Mouse (Mus musculus) left cerebral cortex, adult 9 months (tissue): ENCODE measurements around the gene Rap1a.

ENCODE experiments used
- DNase-seq, 2 experiments: peaks; one replicate each; pipeline ENCODE4 v3.0.0; 2022; ENCODE audit warnings: low spot score in 2 of 2

Rap1a gene

DNA sequence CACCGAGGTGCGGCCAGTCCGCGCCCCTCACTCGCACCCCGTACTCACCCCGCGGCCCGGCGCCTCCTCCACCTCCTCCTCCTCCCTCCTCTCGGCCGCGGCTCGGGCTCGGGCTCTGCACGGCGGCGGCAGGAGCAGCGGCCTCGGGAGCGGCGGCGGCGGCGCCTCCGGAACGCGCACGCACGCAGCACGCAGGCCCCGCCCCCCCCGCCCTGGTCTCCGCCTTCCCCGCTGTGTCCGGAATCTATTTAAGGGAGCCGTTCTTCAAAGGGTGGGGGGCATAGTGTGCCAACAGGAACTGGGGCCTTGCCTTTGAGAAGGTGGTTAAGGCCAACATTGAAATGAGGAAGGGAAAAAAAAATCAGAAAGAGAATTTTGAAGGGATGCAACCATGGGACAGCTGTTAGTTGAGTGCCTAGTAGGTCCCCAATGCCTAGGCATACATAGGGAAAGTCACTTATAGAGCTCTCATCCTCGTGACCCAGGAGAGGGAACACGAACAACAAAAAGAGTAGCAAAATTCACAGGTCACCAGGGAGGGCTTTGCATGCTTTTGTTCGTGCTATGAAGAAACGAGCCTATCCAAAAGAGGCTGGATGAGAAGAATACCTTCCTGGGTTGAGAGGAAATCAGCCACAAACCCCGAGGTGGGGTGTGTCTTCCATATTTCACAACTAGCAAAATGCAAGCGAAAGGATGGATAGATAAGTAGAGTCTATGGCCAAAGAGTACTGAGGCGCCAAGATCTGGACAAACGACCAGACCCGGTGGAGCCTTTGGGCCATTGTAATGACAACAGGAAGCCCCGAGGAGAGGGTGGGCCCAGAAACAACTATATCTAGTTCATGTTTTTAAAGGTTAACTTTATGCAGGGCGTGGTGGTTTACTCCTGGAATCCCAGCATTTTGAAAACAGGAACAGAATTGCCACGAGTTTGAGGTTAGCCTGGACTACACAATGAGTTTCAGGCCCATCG lies at the start of gene Rap1a:
TSS of gene Rap1a (minus strand) at position 146 of the 976 bp plus-strand sequence.
- DNase-seq, result peak in 1 of 2 experiments; percentile 58

DNA sequence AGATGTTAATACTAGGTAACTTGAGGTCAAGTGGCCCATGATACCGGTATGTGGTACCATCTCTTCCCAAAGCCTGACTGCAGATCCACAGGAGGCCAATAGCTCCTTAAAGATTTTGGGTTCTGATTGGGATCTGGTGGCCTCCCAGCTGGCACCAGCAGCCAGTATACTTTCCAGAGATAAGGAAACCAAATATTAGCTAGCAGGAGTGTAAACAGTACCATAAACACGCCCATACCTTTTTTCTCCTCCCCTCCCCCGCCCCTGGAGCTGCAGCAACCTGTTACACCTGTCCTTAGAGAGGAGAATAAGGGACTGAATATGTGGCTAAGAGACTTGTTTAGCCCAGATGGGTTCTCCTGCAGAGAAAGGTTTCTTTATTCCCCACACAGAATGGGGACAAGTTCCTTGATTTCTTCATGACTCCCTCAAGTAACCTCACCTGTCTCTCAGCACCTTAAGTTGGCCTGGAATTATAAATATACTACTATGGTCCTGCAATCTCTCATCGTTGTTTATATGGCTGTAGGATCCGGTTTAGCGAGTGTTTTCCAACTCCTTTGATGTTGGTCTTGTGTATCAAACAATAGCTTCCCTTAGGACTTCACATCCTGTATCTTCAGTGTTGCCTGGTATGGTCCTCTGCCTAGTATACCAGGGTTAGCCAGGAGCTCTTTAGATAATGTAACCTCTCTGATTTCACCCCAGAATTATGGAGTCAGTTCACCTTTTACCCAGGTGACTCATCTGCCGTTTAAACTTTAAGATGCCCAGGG lies 45.3 kb upstream of the Rap1a start:
- DNase-seq, result no peak

DNA sequence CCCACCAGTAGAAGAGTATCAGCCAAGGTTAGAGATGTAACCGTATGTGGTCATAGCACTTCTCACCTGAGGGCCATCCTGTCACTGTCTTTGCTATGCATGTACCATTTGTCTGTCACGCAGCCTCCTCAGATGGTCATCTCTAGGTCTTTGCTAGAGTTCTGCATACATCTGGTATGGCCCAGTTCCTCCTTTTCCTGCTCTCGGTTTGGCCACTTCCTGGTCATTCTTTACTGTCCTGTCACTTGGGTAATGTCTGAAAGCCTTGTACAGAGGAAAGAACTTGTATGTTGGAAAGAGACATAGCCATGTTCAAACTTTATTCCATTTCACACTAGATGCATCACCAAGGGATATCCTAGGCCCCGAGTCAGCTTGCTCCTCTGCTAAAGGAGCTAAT lies 38.7 kb upstream of the Rap1a start:
- no peak for DNase-seq

DNA sequence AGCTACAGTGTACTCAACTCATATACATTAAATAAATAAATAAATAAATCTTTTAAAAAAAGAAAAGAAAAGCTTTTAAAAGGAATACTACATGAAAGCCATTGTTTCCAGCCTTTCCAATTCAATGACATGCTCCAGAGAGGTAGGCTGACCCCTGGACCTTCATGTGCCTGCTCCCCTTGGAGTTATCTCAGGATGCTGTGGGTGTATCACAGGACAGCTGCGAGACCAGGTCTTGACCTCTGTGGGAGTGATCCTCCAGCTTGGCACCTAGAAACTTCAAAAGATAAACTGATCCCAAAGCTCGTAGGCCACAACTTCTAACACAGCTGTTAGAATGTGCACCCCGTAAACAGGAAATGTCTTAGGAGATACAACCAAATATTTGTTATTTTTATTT lies 37.5 kb upstream of the Rap1a start:
- no peak for DNase-seq

DNA sequence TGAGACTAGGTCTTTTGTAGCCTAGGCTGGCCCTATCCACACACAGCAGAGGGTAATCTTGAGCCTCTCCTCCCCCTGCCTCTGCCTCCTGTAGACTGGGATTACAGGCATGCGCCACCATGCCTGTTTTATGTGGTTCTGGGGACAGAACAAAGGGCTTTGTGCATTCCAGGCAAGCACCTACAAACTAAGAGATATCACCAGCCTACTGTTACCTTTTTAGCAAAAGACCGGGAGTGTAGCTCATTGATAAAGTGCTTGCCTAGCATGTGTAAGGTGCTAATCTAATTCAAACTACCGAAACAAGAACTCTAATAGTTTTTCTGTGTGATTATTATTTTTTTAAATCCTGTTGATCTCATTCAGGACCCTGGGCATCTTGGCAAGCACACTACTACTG lies 35.7 kb upstream of the Rap1a start:
- DNase-seq, result no peak

DNA sequence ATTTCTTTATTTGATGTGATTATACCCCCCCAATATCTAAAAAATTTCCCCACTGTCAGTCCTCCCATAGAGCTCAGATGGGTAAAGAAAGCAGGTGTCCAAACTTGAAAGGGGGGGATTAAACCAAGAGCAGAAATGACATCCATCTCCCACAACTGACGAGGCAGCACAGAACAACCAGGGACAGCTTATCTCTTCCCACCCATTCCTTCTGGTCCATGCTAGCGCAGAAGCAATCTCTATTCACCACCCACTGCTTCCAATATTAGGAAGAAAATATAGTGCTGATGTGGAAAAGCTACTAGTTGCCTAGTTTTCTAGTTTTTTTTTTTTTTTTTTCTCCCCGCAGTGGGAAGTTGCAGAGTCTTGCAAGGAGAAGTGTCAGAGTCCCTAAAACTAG lies 34.7 kb upstream of the Rap1a start:
- no peak for DNase-seq

DNA sequence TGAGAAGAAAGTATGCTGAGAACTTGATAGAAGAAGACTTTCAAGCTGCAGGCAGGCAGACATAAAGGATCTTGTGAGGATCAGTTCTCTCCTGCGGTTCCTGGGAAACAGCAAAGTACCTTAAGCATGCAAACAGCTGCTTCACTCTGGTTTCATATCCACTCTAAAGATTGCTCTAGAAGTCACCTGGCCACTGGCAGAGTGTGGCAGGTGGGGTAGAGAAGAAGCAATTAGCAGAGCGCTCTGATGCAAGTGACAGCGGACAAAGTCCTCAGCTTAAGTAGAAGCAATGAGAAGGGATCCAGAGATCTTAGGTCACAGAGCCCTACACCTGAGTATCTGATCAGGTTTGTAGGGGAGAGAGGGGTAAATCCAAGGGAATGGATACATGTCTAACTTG lies 30.4 kb upstream of the Rap1a start:
- DNase-seq, result no peak

DNA sequence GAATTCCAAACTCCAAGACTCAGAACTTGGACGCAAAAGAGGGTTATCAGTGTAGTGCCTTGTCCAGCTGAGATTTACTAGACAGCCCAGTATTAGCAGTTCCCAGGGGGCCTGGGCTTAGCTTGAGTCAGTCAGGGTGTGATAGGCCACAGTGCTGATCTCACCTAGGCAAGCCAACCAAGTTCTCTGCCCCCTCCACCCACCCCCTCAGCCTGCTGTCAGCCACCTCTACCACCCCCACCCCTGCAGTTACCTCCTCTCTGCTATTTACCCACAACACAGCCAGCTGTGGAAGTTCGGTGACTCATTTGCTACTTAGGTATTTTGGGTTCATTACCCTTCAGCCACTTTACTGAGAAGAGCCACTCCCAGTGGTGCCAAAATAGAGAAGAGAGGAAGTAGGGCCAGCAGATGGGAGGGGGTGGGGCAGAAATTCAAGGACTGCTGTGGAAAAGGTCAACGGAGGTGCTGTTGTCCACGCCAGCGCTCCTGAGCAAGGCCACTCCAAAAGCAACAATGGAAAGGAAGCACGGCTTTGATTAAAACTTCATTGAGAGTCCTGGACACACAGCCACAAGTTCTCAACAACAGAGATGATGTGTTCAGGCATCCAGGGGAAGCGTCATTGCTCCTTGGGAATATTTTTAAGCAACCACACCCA lies 24.5 kb upstream of the Rap1a start:
- DNase-seq, result no peak

DNA sequence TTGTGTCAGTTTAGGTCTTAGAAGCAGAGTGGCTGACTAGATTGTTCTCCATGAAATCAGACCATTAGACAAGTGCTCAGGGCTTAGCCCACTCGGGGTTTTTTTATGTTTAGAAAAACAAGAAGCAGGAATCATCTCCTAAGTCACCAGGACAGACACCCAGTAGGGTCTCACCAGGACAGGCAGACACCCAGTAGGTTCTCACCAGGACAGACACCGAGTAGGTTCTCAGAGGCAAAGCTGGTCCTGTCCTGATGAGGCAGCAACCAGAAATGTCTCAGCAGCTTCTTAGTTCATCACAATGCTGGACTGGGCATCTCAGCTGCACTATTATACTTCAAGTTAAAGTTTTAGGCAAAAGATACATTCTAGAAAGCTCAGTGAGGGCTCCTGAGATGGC lies 23.6 kb upstream of the Rap1a start:
- DNase-seq, result no peak

DNA sequence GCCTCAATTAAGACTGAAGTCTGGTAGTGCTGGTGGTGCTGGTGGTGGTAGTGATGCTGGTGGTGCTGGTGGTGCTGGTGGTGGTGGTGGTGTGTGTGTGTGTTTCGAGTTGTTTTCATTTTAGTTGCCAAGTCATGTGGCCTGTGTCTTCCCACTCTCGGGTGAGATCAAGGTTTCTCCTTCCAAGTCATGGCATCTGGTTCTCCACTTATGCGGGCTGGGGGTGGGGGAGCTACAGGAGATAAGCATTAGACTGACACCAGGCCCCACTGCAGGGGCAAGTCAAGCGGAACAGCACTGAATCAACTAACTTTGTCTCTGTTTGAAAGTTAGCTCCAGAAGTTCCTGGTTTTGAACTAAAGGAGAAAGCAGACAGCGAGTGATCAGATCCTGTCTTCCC lies 23.0 kb upstream of the Rap1a start:
- DNase-seq, result no peak

DNA sequence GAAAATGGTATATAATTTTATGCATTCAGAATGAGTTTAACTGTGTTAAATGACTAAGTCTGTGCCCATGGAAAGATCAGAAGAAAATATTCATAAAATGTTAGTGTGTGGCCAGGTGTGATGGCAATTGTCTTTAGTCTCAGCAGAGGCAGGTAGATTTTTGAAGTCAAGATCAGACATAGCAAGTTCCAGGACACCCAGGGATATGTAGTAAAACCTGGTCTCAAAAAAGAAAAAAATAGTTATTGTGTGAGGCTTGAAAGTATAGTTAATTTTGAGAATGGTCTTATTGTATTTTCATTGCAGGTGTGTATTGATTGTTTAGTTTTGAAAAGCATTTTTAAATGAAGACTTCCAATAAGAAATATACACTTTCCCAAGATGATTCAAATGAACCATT lies 22.5 kb upstream of the Rap1a start:
- no peak for DNase-seq

DNA sequence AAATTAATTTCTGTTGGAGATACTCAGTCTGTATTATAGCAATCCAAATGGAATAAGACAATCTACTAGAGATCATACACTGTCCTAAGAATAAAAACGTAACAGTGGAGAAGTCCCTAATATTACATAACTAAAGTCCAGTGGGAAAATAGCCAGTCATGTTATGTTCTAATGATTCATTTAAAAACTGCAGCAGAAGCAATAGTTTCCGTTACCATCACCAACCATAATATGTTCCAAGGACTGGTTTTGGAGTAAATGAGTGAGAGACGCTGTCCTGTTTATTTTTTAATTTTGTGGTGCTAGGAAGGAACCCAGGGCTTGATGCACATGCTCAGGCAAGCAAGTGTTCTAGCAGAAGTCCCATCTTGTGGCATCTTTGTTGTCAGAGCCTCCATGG lies 20.4 kb upstream of the Rap1a start:
- no peak for DNase-seq

DNA sequence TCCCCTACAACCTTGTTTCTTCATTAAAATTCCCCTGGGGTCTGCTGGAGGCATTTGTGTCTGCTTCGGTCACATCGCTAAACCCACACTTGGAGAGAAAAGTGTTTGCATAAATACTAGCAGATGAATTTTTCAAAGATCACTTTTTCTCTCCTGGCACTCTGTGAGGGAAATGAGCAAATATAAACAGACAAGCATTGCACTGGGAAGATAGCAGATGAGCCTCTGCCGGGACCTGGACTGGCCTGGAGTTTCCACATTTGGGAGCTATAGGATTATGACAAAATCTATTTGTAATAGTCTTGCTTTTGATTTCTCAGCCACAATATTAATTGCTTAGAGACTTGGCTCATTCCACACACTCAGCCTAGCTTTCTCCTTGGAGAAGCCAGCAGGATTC lies 19.1 kb upstream of the Rap1a start:
- no peak for DNase-seq

DNA sequence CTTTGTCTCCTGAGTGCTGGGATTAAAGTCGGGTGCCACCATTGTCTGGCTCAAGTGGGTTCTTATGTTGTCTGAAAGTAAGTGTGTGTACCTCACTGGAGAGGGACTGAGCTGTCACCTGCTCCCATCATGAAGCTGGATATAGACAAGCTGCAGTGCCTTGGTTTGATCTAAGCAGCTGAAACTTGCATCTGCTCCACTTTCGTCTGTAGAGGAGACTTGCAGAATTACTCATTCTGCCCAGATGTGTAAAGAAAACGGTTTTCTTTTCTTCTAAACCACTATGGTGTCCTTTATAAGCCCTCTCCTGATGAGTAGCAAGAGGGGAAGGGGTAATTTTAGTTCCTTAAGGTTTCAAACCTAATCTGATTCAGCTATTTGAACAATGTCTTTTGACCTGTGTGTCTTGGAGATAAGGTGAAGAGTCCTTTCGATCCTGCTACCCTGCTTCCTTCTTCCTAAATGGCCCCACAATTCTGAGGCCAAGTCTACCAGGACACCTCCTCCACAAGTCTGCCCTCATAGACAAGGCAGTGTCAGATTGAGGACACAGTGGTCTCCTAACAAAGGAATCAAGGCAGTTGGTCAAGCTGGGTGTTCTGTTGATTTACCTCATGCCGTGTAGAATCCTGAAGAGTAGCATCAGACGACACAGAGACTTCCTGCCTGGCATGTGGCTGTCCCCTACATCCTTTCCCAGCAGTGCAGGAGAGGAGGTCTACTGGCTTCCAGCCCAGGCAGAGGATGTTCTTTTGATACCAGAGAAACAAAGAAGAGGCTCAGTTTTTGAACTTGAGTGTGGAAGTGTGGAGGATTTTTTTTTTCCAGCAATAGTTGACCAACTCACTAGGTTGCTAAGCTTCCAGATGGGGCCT lies 17.2 kb upstream of the Rap1a start:
- DNase-seq, result no peak

DNA sequence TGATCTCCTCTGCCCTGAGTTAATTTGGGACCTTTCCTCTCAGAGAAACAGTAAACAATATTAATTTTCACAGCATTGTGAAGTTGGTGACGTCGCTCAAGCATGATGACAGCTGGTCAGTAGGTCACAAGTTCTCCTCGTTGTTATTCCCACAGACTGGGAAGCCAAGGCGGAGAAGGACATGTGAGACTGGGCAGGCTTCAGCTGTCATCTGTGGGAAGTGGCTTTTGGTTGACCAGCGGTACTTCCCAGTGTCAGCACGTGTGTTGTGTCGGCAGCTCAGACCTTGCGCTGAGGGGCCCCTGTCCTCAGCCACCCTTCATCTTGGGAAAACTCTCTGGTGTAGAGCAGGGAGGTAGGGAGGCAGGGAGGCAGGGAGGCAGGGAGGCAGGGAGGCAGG lies 15.0 kb upstream of the Rap1a start:
- no peak for DNase-seq

DNA sequence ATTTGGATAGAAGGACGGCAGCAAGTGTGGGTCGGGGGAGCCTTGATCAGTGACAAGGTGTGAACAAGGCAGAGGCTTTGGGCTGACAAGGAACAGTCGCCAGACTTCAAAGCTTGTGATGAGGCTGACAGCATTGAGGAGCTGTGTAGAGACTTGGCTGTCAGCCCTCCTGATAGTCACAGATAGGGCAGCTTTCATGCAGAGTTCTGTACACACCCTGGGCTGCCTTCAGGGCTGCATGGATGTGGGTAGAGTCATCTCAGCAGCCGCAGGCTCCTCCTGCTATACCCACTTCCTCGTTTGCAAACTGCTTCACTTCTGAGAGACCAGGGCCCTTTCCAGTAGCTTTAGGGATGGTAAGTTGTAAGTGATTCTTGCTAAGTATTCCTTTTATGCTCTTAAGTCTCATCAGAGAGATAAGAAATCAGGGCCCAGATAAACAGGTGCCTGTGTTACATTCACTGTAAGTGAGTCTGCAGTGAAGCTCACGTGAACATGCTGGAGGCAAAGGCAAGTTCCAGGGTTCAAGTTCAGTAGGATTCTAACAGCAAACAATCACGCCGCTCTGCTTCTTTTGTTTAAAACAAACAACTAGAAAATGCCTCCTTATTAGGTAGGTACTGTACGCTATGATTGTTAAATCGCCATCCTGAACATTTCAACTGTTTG lies 14.2 kb upstream of the Rap1a start:
- no peak for DNase-seq

DNA sequence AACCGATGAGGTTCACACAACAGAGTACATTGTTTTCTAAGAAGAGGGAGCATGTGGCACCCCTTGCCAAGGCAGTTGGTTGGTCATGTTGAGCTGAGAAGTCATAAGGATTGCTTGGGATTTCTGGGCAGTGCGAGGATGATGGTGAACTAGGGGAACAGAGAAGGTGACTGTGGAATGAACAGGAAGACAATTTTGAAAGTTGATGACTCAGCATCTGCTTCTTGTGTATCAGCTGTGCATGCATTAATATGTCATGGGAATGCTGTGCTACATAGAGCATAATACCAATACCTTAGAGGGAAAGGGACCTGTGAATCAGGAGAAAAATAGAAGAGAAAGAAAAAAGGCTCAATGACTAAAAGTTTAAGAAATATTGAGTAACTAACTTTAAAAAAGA lies 10.0 kb upstream of the Rap1a start:
- no peak for DNase-seq

DNA sequence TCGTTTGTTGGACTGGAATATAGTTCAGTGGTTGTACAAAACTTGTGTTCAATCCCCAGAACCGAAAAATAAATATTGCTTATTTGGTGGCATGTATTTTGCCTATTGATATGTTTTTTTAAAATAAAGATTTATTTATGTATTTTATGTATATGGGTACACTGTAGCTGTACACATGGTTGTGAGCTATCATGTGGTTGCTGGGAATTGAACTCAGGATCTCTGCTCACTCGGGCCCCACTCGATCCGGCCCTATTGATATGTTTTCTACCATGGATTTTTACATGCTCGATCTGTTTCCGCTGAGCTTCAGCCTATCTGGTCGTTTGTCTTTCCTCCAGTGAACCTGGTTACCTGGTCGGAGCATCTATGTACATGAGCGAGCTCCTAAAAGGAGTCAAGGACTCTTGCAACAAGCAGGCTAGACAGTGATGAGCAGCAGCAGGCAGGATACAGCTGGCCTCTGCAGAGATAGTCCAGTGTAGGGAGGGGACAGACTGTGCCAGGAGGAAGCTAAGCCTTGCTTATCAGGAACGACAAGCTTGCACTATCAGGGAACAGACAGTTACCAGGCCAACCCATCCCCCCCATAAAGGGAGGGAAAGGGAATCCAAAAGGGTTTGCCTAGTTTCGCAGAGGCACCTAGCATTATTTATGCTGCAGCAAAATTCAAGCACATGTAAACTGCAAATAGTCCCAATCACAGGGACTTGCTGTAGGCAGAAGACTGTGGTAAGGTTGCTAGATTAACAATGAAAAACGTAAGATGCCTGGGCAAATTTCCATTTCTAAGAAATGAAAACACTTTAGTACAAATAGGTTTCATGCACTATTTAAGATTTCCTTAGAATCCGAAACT lies 7.3 kb upstream of the Rap1a start:
- DNase-seq, result no peak

DNA sequence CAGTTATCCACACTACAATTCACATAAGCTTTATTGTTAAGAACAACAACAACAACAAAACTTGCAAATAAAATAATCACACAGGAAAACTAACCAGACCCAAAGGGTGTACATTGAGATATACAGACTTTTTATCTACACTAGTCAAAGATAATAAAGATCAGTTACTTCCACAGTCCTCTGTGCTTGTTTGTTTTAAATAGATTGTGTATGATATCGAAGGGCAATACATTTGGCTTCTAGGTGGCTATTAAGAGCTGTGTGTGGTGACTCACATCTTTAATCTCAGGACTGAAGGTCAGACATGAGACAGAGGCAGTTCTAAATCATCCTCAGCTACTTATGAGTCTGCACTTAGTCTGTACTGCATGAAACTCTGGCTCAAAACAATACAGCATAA lies 6.5 kb upstream of the Rap1a start:
- DNase-seq, result no peak
